Mouse (Mus musculus): ENCODE measurements around the gene Tekt2.
A peak's percentile ranks its signal among the peaks of the same experiment; 100 is the strongest.

The Tekt2 gene

GRCm38 (mm10) chr4:126306827-126307226, 18.7 kb downstream of the Tekt2 start:
- DNase-seq (ENCODE audit: low spot score in 2 of 2), result no peak

- no peak for DNase-seq (ENCODE audit: low spot score in 2 of 2)
These were observed 19.4 kb downstream of the Tekt2 start for GRCm38 (mm10) chr4:126306058-126306457.

- no peak for DNase-seq (ENCODE audit: low spot score in 2 of 2)
These were observed 20.1 kb downstream of the Tekt2 start for GRCm38 (mm10) chr4:126305428-126305827.

- no peak for DNase-seq (ENCODE audit: low spot score in 2 of 2)
These were observed 21.6 kb downstream of the Tekt2 start for GRCm38 (mm10) chr4:126303877-126304276.

- no peak for DNase-seq (ENCODE audit: low spot score in 2 of 2)
These were observed 23.7 kb downstream of the Tekt2 start for GRCm38 (mm10) chr4:126301584-126302309.

GRCm38 (mm10) chr4:126300916-126301583, 24.4 kb downstream of the Tekt2 start:
- no peak for DNase-seq (ENCODE audit: low spot score in 2 of 2)

DNA sequence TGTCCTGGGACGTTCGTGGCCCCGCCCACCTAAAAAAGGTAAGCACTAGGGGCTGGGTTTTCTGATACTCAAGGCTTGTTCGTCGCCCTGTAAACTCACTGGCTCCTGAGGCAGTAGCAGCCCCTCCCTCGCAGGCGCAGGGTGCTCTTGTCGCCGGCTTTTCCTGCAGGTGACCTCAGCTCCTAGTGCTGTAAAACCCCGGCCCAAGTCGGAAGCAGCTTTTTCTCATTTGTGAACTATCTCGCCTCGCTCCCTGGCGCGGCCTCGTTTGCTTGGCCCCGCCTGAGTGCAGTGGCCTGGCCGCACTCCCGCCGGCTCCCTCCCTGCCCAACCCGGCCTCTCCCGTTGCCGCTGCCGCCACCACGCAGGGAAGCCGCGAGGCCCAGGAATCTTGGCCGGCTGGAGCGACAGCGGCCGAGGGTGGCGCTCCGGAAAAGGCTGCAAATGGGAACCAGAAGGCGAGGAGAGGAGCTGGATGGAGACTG, 28.8 kb downstream of the Tekt2 start:
- DNase-seq (ENCODE audit: low spot score in 2 of 2), result peak; percentile 58 to 76

DNA sequence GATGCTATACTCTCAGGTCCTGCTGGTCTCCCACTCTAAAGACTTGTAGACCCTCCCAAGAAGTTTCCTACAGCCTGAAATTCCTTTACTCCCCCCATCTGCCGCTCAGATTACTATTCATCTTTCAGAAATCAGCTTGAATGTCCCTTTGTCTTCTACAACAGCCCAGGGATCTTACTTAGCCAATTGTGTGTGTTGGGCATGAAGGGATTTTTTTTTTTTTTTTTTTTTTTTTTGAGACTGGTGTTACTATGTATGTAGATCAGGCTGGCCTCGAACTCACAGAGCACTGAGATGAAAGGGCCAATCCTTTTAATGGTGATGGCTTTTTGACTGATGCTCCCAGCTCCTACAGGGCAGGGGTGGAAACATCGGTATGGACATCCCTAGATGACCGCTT, 29.6 kb downstream of the Tekt2 start:
- no peak for DNase-seq (ENCODE audit: low spot score in 2 of 2)

DNA sequence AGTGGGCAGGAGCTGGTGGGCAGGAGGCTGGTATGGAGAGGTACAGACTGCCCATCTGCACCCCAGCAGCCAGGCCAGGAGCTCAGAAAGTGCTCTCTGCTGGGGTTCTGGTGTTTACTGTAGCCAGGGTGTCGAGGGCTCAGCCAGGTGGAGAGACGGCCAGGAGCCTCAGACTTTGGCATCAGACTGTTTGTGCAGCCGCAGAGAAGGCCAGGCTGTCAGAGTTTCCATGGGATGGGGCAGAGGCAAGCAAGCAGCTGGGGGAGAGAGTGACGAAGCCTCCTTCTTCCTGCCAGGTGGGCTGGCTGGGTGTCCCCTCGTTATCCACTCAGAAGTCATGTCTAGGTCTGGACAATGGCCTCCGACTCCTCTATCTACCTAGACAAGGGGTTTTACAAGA, 30.3 kb downstream of the Tekt2 start:
- no peak for DNase-seq (ENCODE audit: low spot score in 2 of 2)

DNA sequence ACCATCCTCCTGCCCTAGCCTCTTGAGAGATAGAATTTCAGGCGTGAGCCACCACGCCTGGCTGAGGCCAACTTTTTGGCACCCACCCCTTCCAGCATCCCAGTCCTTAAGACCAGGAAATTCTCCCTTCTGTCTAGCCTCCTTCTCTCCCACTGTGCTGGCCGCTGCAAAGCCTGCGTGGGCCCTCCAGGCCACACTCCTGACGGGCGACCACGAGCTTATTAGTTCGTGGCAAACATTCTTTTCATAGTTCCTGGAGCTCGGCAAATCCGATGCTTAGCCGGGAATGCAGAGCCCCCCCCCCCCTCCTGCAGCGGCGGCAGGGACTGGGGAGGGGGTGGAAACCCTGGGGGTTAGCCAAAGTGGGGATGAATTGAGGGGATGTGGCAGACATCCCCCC, 34.3 kb downstream of the Tekt2 start:
- DNase-seq (ENCODE audit: low spot score in 2 of 2), result no peak

DNA sequence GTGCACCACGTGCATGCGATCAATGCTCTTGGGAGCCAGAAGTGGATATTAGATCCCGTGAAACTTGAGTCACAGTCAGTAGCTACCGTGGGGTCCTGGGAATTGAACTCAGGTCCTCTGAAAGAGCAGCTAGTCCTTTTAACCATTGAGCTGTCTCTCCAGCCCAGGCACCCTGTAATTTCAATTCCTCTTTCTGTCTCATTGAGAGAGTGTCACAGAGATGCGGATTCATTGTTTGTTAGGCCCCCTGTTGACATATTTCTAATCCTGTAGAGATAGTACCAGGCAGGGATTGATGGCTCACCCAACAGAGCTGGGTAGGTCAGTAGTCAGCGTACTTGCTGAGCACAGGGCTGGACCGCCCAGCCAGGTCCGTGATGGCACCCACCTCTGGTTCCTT, 35.2 kb downstream of the Tekt2 start:
- no peak for DNase-seq (ENCODE audit: low spot score in 2 of 2)

DNA sequence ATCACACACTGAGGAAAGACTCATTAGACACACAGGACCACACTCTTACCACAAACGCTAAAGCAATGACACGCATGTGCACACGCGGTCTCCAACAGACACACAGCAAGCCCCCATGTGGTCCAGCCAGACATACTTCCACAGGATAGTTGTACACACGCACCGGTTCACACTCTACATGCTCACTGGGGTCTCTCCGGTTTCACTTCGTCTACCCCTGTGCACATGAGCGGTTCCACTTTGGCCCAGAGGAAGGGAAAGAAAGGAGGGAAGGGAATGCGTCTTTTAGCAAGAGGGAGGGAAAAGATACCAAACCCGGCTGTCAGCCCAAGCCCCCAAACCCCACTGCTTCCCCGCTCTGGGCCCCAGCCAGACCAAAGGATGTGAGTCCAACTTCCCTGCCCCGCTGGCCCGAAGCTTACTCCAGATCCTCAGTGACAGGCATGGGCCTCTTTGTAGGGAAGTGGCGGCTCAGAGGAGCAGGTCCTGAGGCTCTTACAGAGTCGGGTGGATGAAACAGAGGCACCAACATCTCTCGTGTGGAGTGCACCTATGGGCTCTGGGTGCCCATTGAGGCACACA, 37.3 kb downstream of the Tekt2 start:
- DNase-seq (ENCODE audit: low spot score in 2 of 2), result no peak

GRCm38 (mm10) chr4:126287302-126287995, 38.0 kb downstream of the Tekt2 start:
- no peak for DNase-seq (ENCODE audit: low spot score in 2 of 2)

DNA sequence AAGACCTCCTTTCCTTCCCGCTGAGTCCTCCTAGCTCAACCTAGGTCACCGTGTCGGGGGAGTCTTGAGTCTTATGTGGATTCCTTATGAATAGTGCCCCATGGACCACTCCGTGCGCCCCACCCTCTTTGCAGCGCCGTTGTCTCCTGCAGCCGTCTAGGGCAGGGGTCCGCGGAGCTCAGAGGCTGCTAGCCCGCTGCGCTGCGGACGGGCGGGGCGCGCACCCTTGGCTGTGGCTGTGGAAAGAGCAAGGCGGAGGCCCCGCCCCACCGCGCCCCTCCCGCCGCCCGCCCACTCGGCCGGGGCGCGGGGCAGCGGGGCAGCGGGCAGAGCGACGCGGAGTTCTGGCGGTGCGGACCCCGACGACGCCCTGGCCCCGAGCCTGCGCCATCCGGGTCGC, 39.0 kb downstream of the Tekt2 start, which contains the start of gene Col8a2:
Gene Col8a2 (plus strand): TSS at position 302 of the 400 bp plus-strand sequence.
- DNase-seq (ENCODE audit: low spot score in 2 of 2), result no peak

GRCm38 (mm10) chr4:126283582-126283981, 41.9 kb downstream of the Tekt2 start:
- DNase-seq (ENCODE audit: low spot score in 2 of 2), result no peak

GRCm38 (mm10) chr4:126281706-126282105, 43.8 kb downstream of the Tekt2 start:
- DNase-seq (ENCODE audit: low spot score in 2 of 2), result no peak

DNA sequence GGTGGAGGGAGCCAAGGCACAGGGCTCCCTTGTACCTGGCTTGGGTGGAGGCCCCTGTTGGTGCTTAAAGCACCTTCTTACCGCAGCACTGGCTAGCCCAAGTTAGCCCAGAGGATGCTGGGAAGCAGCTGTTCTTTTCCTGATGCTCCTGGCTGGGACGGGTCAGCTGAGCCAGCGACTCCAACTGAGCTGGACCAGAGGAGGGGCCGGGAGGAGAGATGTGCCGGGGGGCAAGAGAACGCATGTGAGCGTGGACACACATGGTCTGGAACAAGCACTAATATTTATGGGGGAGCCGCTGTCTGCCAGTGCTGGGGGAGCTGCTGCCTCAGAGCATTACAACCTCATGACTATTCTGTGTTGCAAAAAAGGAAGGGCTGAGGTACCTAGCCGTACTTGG, 46.5 kb downstream of the Tekt2 start:
- no peak for DNase-seq (ENCODE audit: low spot score in 2 of 2)

DNA sequence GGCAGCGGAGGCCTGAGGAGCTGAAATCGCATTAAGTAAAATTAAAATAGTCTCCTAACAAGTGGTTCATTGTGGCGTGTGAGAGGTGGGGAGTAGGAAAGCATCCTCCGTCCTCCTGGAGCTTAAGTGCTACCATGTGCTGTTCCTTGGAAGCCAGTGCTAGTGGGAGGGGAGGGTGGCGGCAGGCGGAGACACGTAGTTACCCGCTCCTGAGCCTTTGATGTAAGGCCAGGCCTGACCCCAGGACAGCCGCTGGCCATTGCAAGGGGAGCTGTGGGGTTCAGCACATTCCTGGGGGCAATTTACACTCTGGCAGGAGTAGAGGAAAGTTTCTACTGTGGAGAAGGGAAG, 46.9 kb downstream of the Tekt2 start:
- DNase-seq (ENCODE audit: low spot score in 2 of 2), result no peak

- DNase-seq (ENCODE audit: low spot score in 2 of 2), result peak; percentile 34 to 50
These were observed 47.5 kb downstream of the Tekt2 start for GRCm38 (mm10) chr4:126277906-126278564.

GRCm38 (mm10) chr4:126275681-126276131, 49.8 kb downstream of the Tekt2 start:
- DNase-seq (ENCODE audit: low spot score in 2 of 2), result no peak

DNA sequence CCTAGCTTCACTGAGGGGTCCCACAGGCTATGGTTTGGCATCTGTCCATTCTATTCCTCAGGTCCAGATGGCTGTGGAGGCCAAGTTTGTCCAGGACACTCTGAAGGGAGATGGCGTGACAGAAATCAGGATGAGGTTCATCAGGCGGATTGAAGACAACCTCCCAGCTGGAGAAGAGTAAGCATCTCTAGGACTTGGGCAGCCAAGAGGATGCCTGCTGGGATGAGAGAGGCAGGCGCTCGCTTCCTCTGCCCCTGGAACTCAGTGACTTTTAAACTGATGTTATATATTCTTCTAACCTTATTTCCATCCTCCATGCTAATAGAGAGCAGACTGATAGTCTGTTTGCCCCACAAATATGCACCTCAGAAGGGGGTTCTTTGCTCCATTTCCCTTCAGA, 50.4 kb downstream of the Tekt2 start:
- DNase-seq (ENCODE audit: low spot score in 2 of 2), result no peak

DNA sequence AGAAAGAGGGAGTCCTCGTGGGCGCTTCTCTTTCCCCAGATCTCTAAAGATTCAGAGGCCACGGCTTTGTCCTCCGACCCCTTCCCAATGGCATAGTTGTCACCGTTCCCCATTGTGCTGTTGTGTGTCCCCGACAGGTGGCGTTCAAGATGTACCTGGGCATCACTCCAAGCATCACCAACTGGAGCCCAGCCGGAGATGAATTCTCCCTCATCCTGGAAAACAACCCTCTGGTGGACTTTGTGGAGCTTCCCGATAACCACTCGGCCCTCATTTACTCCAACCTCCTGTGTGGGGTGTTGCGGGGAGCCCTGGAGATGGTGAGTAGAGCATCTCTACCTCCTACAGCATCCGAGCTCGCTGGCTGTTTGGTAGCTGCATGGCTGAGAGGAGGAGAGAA, 51.7 kb downstream of the Tekt2 start:
- DNase-seq (ENCODE audit: low spot score in 2 of 2), result no peak
